Mouse (Mus musculus): ENCODE measurements around the gene H2-M10.3.
A peak's percentile ranks its signal among the peaks of the same experiment; 100 is the strongest.
"Not testable (repeated sequence)": the region's sequence is repeated elsewhere in the genome, so short reads cannot be mapped to it uniquely, and the experiment has no call there.

The H2-M10.3 gene

DNA sequence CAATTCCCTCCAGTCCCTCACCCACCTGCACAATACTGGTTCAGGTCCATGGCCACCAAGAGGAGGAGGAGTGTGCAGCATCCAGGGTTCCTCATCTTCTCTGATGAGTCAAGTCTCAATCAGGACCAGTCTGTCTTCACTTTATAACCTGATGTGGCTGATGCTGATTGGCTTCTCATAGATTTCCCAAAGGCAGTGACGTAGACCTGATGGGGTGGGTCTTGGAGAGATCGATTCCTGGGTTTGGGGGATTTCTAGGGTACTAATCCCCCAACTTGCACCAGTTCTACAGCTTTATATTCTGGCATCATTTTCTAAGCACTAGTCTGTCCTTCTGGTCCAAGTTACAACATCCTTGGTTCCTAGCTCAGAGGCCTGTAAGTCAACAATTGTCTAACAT is at the start of gene H2-M10.3:
Gene H2-M10.3, minus strand, starts transcription at position 101 of the 400 bp plus-strand sequence.
- DNase-seq (ENCODE audit: low spot score), result not testable (repeated sequence)

DNA sequence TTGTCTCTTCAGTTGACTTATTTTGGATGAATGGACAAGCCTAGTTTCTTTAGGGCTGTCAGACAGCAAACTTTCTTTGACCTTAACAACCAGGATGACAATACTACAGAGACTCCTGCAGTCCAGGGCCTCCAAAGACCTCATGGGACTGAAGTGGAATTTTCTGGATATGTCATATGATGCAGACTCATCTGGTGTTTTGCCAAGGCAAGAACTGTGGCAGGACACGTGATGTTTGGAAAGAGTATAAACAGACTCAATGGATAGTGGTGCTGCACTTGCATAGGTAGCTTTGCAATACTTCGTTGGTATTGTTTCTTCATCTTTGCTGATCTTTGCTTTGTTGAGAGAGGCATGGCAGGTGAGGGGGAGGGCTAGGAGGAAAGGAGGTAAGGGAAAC is 49.2 kb upstream of the H2-M10.3 start:
- no peak for DNase-seq (ENCODE audit: low spot score)

GRCm38 (mm10) chr17:36415407-36415806 is 47.2 kb upstream of the H2-M10.3 start:
- no peak for DNase-seq (ENCODE audit: low spot score)

- DNase-seq (ENCODE audit: low spot score), result no peak
These were observed 46.1 kb upstream of the H2-M10.3 start for GRCm38 (mm10) chr17:36414361-36414760.

DNA sequence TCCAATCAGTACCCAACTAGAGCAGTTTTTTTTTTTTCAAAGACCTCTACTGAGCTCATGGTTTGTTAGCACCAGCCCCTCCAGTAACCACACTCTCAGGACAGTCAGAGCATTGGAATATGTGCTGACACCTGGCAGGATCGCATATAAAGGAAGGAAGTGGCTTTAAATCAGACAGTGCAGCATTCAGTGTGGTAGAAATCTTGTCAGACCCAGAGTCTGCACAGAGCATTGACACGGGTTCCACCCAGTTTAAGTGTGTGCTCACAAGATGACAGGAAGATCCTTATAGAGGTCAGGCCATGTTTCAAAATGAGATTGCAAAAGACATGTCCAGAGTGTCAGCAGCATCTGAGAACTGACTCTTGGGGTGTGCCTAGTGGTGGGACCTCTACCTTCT is 21.7 kb upstream of the H2-M10.3 start:
- no peak for DNase-seq (ENCODE audit: low spot score)

GRCm38 (mm10) chr17:36362404-36362803 is 5.8 kb downstream of the H2-M10.3 start:
- not testable (repeated sequence) for DNase-seq (ENCODE audit: low spot score)

DNA sequence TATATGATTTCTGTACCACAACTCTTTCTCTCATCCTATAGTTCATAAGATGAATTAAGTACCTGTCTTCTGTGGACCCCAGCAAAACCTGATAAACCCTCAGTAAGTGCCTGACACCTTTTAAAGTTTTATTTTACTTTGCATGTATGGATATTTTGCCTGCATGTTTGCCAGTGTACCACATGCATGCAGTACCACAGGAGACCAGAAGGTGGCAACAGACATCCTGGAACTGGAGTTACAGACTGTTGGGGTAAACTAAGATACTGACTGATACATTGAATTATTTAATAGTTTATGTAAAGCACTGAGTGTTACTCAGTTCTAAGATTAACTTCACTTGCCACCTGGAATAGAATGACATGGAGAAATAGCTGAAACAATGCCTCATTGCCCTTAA is 10.7 kb downstream of the H2-M10.3 start:
- DNase-seq (ENCODE audit: low spot score), result not testable (repeated sequence)

DNA sequence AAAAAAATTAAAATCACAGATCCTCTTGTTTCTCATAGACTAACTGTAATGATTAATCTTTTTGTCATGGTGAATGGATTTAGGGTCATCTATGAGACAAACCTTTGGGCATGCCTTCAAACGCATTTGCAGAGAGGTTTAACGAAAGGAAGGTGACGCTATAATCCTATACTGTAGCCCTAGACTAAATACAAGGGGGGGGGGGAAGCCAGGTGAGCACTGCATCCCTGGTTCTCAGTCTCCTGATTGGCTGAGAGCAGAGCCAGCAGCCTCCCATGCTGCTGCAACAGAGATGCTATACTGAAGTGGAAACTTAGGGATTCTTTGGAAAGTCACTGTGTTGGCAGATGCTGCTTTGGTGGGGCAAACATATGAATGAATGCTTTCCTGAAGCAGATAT is 12.5 kb downstream of the H2-M10.3 start:
- DNase-seq (ENCODE audit: low spot score), result no peak

- not testable (repeated sequence) for DNase-seq (ENCODE audit: low spot score)
These were observed 12.9 kb downstream of the H2-M10.3 start for GRCm38 (mm10) chr17:36355343-36355742.

DNA sequence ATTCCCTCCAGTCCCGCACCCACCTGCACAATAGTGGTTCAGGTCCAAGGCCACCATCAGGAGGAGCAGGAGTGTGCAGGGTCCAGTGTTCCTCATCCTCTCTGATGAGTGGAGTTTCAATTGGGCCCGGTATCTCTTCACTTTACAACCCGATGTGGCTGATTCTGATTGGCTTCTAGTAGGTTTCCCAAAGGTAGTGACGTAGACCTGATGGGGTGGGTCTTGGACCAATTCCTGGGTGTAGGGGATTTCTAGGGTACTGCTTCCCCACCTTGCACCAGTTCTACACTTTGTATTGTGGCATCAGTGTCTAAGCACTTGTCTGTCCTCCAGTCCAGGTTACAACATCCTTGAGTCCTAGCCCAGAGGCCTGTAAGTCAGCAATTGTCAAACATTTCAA is 42.2 kb downstream of the H2-M10.3 start, which contains the start of gene H2-M10.1:
Gene H2-M10.1, minus strand, starts transcription at position 101 of the 400 bp plus-strand sequence.
- DNase-seq (ENCODE audit: low spot score), result no peak

GRCm38 (mm10) chr17:36315689-36316253 is 52.4 kb downstream of the H2-M10.3 start:
- DNase-seq (ENCODE audit: low spot score), result no peak

GRCm38 (mm10) chr17:36315041-36315688 is 53.1 kb downstream of the H2-M10.3 start:
- DNase-seq (ENCODE audit: low spot score), result peak; percentile 11
